Mouse (Mus musculus) bone marrow macrophage, adult 2 months (primary cell): ENCODE measurements around the gene Acaa1a.

Source experiments
- CTCF ChIP-seq: IDR thresholded peaks from 2 replicates; pipeline ENCODE4 v1.5.1; 2012; ENCODE audit warnings: low read depth, mild to moderate bottlenecking, low read length, moderate library complexity
- POLR2A ChIP-seq: IDR thresholded peaks from 2 replicates; pipeline ENCODE4 v1.6.1; 2012; ENCODE audit warnings: mild to moderate bottlenecking, low read depth, low read length, borderline replicate concordance

GRCm38 (mm10) chr9:119390214-119390613 lies 50.7 kb downstream of the Acaa1a start:
- TF ChIP-seq POLR2A (no peak), CTCF (no peak)
